Mouse (Mus musculus) retina, embryonic 14.5 days (tissue): Measurements from ENCODE around the gene Ccdc157.
"Not testable (repeated sequence)": the region's sequence is repeated elsewhere in the genome, so short reads cannot be mapped to it uniquely, and the experiment has no call there.

ENCODE experiments used
- DNase-seq: peaks from one replicate; pipeline ENCODE4 v3.0.0-alpha.2; 2015; ENCODE audit warnings: low spot score

Ccdc157 gene

DNA sequence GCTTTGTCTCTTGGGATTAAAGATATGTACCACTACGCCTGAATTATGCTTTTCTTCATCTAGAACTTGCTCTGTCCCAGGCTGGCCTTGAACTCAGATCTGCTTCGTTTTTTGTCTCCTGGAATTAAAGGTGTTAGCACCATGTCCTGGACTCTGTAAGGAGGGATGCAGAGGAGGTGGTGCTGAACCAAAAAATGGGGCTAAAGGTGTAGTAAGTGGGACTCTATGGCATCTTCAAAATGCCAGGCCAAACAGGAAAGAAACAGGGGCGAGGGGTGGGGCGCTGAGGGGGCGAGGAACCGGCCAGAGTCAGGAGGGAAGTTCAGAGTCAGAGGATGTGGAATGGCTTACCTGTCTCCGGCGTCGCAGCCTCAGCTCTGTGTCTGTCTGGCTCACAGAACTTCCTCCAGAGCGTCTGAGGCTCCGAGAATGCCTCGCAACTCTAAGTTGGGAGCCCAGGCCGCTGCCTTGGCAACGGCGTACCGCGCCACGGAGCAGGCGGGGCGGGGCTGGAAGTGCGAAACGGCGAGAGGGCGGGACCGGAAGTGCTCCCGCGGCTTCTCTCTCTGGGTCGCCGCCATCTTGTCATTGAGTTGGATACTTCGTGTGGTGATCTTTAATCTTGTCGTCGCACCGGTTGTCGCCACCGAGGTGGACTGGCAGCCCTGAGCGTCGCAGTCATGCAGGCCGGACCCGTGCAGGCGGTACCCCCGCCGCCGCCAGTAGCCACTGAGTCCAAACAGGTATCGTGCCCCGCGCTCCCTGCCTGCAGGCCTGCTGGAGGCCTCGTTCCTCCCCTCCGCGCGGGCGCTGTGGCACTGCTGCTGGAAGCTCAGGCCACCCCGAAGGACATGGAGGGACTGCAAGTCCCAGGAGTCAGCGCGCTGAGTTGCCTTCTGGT, at the start of gene Ccdc157, which contains the start of gene Sf3a1:
TSS of gene Ccdc157 (minus strand) at position 486 of the 901 bp plus-strand sequence.
TSS of gene Sf3a1 (plus strand) at position 543 of the 901 bp plus-strand sequence.
- DNase-seq = peak; percentile 96

DNA sequence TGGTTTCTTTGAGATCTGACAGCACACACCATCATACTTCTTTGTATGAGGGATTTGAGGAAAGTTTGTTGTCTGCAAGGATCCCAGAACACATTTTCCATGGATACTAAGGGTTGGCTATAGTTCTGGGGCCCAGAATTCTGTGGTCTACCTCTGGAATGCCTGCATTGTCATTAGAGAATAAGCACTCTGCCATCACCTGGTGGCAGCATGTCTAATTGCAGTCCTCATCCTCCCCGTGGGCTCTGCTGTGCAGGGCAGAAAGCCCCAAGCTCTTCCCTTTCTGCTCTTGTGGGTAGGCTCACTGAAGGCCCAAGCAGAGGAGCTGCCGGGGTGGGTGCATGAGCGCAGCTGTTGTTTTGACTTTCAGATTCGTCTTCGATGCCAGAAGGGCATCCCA, 49.5 kb upstream of the Ccdc157 start:
- DNase-seq = no peak

DNA sequence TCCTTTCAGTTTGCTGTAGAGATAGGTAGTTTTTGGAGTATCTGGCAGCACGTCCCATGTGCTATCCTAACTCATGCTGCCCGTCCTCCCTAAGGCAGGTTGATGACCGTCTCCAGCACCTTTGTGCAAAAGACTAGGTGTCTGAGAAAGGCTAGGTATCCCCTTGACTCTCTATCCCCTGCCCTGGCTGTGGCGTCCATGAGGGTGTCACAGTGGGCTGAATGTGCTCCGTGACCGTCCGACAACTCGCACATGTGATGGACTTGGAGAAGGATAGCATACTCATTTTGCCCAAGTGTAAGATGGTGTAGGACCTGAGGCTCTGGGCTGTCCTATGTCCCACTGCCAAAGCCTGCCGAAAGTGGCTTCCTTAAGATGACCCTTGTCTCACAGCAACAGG, 47.6 kb upstream of the Ccdc157 start:
- DNase-seq = no peak

DNA sequence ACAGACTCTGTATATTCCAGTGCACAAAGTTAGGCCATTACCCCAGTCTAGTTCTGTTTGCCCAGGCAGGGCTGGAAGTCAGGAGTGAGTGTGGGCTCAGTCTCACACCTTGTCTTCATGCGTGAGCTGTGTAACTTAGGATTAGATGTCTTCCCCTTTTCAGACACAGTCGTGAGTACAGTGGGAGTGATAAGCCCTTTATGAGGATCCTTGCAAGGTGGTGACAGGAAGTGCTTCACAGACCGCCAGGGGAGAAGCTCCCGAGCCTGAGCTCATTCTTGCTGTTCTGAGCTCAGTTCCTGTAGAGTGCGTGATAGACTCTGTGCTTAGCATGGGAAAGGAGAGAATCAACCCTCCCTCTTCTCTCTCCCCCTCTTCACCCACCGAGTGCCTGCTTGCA, 46.5 kb upstream of the Ccdc157 start:
- no peak for DNase-seq

DNA sequence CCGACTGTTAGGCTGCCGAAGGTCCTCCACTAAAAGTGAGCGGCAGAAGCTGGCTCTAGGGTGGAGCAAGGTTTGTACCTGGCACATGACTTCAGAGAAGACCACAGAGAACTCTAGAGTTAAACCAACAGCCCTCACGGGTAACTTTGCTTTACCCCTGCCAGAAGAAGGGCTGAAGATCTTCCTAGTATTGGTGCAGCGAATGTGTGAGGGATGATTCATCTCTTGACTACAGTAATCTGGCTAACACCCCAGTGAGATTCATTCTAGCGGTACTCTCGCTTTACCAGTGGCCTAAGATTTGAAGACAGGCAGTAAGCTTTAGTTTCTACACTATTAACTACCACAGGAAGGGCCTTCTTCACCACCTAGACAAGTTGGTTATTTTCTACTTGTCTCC, 45.9 kb upstream of the Ccdc157 start:
- no peak for DNase-seq

DNA sequence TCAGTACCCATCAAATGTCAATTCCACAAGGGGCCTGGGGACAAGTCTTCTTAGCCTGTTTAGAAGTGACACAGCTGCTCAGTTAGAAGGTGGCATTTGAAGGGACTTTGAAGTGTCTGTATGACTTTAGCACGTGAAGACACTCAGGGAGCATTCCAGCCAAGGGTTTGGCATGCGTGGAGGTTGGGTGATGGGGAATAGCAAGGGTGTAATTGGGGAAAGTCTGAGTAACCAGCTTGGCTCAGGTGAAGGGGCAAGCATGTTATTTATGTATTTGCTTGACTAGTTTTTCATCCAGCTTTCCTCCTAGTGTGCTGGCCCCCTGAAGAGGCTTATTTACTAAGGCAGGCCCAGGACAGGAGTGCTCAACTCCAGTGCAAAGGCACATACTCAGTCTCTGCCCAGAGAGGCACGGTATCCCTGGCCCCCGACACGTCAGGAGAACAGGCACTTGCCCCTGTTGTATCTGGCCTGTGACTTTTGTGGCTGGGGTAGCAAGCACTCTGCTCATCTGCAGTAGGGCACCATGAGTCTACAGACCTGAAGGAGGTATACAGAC, 45.1 kb upstream of the Ccdc157 start:
- no peak for DNase-seq

DNA sequence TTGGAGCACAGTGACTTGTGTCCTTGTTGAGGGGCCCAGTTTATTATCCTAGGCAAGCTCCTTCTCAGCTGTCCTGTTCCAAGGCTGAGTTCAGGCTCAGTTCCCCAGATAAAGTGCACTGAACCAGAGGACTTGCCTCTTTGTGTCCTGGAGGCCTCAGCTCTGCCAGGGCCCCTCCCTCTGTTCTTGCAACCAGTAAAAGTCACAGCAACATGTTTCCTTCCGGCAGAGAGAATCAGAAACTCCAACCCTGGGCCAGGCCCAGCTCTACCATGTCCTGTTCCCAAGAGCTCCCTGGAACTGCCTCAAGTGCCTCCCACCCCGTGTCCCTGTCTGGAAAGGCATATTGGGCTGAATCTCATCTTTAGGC, 43.6 kb upstream of the Ccdc157 start:
- DNase-seq = no peak

DNA sequence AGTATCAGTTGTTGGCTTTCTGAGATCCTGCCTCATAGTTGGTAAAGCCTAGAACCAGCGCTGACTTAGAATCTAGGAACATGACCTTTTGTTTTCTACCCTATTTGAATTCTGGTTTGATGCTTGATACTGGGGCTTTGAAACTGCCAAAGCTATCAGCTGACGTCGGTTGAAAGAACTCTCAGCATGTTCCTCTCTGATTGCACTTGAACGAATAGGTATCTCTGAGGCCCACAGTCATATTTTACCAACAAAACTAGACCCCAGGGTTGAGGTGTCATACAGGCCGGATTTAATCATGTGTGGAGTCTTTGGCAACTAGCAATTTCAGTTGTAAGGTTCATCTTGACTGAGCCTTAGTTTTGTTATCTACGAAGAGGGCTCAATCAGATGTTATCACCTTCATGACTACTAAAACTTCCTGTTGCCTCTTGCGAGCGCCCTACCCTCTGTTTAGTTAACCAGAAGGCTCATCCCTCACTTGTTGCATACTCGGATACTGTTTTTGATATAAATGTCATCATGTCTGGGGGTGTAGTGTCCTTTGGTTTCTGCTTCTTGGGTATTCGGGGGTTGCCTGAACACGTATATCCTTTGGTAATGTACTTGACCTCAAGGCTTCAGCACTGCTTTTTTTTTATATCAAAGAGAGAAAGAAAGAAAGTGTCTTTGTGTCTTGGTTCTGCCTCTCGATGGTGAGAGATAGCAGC, 43.1 kb upstream of the Ccdc157 start:
- DNase-seq = no peak

DNA sequence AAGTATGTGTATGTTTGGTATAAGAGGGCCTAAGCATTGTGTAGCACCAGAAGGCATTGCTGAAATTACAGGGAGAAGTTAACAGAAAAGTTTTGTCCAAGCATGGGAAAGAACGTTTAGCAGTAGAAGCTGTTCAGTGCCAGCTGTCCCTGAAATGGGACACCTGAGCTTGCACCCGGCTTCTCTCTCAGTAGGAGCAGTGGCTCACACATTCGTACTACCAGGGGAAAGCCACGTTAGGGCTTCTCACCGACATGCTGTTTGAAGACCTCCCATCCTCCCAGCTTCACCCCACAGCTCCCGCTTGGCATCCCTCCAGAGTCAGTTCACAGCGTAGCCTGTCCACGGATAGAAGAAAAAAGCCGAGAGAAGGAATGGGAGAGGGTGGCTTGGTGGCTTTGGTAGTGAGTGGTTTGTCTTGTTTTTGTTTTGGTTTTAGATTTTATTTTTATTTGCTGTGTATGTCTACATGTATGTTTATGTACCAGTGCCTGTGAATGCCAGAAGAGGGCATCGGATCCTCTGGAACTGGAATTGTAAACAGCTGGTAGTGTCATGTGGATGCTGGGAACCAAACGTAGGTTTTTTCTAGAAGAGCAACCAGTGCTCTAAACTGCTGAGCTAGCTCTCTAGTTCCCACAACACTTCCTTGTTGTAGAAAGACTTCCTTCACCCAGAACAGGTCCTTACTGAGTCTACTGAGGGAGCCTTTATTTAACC, 42.0 kb upstream of the Ccdc157 start:
- DNase-seq = no peak

DNA sequence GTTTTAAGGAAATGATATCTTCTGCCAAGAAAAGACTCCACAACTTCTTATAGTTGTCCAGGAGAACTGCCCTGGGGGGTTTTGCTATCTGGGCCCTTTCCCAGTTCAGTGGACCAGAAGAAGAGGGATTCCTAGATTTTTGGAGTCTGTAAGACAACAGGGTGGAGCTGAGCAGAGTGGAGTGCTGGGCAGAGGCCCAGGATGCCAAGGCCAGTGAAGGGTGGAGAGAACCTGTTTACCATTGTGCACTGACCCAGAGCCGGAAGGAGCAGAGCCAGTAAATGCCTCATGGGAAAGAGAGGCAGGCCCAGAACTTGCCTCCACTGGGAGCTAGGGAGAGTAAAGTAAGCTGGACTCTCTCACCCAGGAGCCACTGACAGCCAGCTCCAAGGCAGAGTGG, 37.6 kb upstream of the Ccdc157 start:
- no peak for DNase-seq

DNA sequence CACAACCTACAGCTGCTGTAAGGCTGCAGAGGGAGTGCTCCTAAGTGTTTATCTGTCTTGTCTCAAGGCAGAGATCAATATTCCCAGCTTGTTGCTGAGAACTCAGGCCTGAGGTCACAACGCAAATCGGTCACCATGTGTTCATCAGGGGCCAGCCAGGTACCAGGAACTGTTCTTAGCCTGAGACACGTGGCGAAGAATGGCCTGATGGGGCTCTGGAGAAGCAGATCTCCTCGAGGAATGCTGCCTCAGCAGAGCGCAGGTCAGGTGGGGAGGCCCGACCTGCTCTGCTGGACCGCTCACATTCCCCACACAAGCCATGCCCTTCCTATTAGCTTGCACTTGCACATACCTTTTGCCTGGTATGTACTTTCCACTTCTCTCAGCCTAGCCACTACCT, 36.5 kb upstream of the Ccdc157 start:
- no peak for DNase-seq

DNA sequence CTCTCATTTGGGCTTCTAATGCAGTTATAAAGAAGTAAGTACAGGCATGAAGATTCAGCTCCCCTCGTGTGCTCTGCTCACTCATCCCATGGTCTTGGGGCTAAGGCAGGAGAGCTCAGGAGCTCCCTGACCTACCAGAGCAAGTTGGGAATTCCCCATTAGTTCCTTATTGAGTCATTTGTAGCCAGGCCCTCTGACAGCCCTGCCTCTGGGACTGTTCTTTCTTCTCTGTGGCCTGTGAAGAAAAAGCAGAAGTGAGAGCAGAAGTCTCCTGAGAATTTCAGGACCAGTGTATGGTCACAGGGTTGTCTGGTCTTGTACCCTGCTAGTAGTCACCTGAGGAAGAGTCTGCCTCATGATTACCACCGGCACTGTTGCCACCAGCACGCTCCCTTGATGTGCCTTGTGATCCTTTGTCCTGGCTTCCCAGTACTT, 35.5 kb upstream of the Ccdc157 start:
- DNase-seq = no peak

DNA sequence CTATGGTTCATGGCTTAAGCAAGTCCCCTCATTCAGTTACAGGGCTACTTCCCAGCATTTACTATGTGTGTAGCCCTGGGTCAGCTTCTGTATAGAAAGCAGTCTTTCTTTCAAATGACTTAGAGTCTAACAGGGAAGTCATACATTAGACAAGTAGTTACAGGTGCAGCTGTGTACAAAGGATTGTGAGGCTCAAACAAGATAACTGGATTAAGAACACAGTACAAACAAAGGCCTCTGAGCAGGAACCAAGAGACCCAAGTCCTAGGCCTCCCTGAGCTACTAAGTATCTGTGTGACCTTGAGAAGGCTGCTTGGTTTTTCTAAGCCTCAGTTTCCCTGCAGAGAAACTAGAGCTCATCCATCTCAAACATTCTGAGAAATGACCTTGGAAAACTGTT, 33.3 kb upstream of the Ccdc157 start:
- DNase-seq = no peak

DNA sequence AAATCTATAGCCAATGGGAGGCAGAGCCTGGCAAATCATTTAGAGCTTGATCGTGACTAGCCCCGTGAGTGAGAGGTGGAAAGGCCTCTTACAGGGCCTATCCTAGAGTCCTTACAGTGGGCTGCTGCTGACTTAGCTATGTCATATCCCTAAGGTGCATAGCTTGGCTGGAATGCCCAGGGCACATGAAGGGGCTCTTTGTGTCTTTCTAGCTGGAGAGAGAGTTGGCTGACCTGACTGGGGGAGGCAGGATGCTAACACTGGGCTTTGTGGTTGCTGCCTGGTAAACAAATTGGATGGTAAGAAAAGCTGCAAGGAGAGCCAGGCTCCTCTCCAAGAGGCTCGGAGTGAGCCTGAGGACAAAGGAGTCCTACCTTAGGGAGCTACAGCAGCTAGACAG, 32.7 kb upstream of the Ccdc157 start:
- DNase-seq = no peak

DNA sequence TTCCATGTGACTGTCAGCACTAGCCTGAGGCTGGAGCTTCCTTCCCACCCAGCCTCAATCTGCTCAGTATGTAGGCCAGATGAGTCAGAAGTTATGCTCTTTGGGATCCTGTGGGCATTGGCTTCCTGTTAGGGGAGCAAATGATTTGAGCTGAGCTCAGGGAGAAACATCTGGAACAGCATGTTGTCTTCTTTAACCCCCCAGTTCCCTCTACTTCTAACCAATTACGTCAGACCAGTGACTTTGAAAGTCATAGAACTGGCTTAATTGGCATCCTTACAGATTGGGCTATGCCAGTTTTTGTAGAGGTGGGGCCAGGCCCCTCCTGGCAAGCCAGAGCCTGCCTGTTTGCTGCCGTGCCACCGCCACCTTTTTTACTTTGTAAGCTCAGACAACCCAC, 30.6 kb upstream of the Ccdc157 start:
- no peak for DNase-seq

DNA sequence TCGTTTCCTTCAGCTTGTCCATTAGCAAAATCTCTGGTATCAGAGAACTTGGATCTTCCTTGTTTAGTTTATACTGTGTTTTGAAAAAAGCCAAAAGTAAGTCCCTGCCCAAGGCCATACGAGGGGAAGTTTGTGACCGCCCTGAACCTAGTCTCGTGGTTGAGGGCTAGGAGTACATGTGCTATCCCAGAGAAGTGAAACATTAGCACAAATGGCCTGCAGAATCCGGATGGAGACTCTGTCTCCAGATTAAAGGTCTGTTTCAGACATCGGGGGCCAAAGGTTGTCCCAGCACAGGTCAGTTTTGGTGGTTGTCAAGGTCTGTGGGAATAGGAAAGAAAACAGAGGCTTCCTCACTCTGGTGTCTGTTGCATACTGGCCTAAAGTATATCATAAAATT, 29.1 kb upstream of the Ccdc157 start:
- no peak for DNase-seq

DNA sequence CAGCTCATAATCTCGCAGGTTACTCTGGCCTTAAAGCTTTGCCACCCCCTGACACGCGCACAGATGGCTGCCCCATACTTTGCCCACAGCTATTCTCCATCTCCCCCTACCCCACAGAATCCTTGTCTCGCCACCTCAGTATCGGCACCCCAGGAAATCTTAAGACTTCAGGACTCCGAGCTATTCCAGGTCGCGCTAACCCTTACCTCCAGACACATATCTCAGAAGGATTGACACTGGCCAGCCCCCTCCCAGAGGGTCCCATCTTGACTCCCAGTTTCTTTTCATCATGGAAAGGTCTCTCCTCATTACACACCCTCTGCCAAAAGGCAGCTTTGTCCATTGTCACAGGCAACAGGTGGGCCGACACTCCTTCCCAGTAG, 27.2 kb upstream of the Ccdc157 start:
- no peak for DNase-seq

DNA sequence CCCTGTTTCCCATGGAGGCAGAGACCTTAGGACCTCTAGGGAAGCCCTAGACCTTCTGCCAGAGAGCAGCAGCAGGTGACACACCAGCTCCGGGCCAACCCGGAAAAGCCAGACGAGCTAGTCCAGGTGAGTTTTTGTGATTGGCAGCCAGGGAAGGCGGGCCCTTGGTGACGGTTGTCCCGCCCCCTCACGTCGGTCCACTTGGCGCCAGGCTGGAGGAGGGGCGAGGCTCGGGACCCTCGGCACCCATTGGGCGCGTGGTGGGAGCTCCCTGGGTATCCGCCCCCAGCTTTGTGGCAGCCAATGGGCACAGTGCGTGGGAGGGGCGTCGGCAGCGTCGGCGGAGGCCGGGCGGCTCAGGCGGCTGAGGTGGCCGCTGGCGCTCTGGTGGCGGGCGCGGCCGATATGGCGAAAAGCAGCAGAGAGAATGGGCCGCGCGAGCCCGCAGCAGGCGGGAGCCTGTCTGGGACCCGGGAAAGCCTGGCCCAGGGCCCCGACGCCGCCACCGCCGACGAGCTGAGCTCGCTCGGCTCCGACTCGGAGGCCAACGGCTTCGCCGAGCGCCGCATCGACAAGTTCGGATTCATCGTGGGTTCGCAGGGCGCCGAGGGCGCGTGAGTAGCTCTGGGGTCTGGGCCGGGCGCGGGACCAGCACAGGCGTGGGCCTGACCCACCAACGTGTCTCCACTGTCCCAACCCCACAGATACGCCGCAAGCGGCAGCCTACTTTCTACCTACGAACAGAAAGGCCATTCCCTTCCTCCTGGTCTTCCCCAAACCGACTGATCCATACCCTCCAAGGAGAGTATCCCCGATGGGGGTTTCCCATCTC, 26.6 kb upstream of the Ccdc157 start, which contains the start of gene Tbc1d10a:
TSS of gene Tbc1d10a (plus strand) at position 304 of the 832 bp plus-strand sequence.
- peak; percentile 97 for DNase-seq

DNA sequence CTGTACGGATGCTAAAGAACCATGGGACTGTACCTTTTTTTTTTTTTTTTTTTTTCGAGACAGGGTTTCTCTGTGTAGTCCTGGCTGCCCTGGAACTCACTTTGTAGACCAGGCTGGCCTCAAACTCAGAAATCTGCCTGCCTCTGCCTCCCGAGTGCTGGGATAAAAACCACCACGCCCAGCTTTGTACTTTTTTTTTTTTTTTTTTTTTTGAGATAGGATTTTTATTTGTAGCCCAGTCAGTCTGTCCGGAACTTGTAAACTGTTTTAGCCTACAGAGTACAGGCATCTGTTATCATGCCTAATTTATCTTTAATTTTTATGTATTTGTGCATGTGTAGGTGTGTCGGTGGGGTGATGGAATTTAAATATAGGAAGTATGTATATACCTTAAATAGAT, 25.4 kb upstream of the Ccdc157 start:
- not testable (repeated sequence) for DNase-seq

DNA sequence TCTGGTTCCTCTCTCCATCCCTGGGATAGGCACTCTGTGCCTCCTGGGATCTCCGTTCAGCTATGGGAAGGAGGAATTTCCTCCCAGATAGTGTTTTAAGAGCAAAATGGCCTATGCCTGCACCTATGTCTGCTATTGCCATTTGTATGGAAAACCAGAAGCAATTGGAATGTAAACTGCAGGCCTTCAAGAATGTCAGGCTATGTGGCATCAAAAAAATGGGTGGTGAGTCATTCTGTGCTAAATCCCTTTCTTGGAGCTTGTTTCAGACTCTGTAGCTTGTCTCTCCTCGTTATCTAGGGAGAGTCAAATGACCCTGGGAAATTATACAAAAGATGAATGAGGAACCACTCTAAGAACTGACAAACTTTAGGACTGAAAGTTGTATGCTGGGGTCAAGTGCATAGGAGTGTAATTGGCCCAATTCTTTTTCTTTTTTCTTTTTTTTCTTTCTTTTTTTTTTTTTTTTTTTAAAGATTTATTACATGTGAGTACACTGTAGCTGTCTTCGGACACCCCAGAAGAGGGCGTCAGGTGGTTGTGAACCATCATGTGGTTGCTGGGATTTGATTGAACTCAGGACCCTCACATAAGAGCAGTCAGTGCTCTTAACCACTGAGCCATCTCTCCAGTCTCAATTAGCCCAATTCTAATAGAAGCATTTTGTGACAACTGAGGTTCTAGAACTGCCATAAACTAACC, 24.3 kb upstream of the Ccdc157 start:
- DNase-seq = no peak

DNA sequence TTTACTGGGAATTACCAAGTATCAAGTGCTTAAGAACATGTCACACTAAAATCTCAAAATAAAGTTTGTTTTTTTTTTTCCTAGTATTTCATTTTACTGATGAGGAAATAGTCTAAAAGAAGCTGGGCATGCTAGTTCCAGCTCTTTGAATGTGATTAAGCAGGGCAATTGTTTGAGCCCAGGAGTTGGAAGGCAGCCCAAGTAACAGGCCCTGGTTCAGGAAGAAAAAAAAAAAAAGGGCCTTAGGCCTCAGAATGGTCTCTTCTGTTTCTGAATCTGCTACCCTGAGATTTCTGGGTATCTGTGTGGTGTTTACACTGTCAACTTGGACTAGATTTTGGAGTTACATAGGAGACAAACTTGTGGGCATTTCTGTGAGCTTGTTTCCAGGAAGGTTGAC, 23.4 kb upstream of the Ccdc157 start:
- DNase-seq = no peak
